18 mouse cellular contexts compared by ENCODE assay signal in the genomic region with DNA sequence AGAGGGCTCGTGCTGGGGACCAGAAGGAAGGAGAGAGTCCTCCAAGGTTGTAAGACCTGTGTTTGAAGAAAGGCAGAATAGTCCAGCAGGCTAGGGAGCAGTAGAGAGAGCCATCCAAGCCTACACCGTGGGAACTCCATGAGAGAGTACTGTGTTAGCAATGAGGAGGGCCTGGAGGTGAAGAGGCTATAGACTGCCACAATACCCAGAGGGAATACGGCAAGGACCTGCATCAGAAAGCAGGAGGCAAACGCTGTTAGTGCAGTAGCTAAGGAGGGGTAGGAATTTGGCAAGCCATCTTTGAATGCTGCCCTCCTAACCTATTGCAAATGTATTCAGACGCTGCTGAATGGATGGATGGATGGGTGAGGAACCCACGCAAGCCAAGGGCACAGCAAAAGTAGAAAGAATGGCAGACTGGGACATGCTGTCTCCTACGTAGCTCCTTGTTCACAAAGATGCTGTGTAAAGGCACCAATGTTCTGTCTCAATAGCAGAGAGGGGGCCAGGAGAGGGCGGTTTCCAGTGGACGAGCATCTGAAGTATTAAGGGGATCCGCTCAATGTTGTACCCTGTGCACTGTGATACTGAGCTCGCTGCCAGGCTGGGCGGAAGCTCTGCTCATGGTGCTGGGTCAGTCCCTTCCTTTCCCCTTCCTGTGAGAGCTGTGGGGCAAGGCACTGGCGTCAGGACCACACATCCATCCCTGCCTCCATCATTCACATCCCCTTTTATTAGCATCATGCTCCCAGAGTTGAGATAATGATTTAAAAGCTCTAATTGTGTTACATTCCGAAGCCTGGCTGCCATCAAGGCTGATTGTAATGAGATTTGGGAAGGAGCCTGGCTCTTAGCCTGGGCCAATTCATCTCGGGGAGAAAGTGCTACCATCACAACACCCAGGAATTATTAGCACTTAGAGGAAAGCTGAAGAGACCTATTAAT. TPM values are rescaled to one million over a fixed set of nuclear protein-coding genes. Genes with fewer than 3 reads are reported as not detected.
A peak's percentile ranks its signal among the peaks of the same experiment; 100 is the strongest.
DNase-seq lines count a peak whose midpoint lies in the region; ATAC-seq lines count a peak whose summit lies in the region.
"Had no signal": no experiment of that assay in that cellular context is flagged by ENCODE, and none has a peak within 500 bp of the region (broad histone marks: within the 10 kb centered on the region; RNA-seq: fewer than 3 reads in every experiment).

No protein-coding gene starts in this region.

- H3K9ac ChIP-seq in forebrain, embryonic 14.5 days (ENCODE audit: low read length), result no peak overlapping the region; the same call in 1 of the 2 replicates
- H3K9ac ChIP-seq in hindbrain, embryonic 15.5 days, result no peak overlapping the region
- H3K9ac ChIP-seq in neural tube, embryonic 13.5 days, result no peak overlapping the region
- H3K9ac ChIP-seq: embryonic facial prominence, embryonic 13.5 days; intestine, embryonic 15.5 days; liver, embryonic 12.5 days; lung, embryonic 15.5 days had no signal

- 0 out of 2 replicates have a peak, but pooled peaks cover 2% of the 10 kb centered on the region for H3K36me3 ChIP-seq in forebrain, embryonic 14.5 days (ENCODE audit: control insufficient read depth, insufficient read depth, low read length)
- no peaks in the 10 kb centered on the region for H3K36me3 ChIP-seq in hindbrain, embryonic 15.5 days
- H3K36me3 ChIP-seq in neural tube, embryonic 13.5 days, result no peaks in the 10 kb centered on the region
- H3K36me3 ChIP-seq: embryonic facial prominence, embryonic 13.5 days; intestine, embryonic 15.5 days; limb, embryonic 10.5 days; liver, embryonic 12.5 days; lung, embryonic 15.5 days had no signal

- no peak overlapping the region for H3K4me3 ChIP-seq in forebrain, embryonic 14.5 days (ENCODE audit: low read depth, low read length)
- H3K4me3 ChIP-seq in hindbrain, embryonic 15.5 days, result no peak overlapping the region
- H3K4me3 ChIP-seq in neural tube, embryonic 13.5 days, result no peak overlapping the region
- H3K4me3 ChIP-seq: embryonic facial prominence, embryonic 13.5 days; intestine, embryonic 15.5 days; limb, embryonic 10.5 days; liver, embryonic 12.5 days; lung, embryonic 15.5 days had no signal

- intact Hi-C loops in left cerebral cortex, postnatal 25 days (cut with DNase I), result no loop called here

- no peaks in the 10 kb centered on the region for H3K9me3 ChIP-seq in forebrain, embryonic 14.5 days (replicated peaks; ENCODE audit: control insufficient read depth, low read length)
- H3K9me3 ChIP-seq in hindbrain, embryonic 15.5 days, result no peaks in the 10 kb centered on the region
- H3K9me3 ChIP-seq in neural tube, embryonic 13.5 days, result no peaks in the 10 kb centered on the region
- H3K9me3 ChIP-seq: embryonic facial prominence, embryonic 13.5 days; intestine, embryonic 15.5 days; limb, embryonic 10.5 days; liver, embryonic 12.5 days; lung, embryonic 15.5 days had no signal

- 0 out of 2 replicates have a peak overlapping the region, but pooled peaks have one; percentile 9 for H3K4me2 ChIP-seq in forebrain, embryonic 14.5 days (ENCODE audit: low read length)
- no peak overlapping the region for H3K4me2 ChIP-seq in hindbrain, embryonic 15.5 days
- H3K4me2 ChIP-seq in neural tube, embryonic 13.5 days, result no peak overlapping the region
- H3K4me2 ChIP-seq: embryonic facial prominence, embryonic 13.5 days; intestine, embryonic 15.5 days; liver, embryonic 12.5 days; lung, embryonic 15.5 days had no signal

- peaks cover 28% of the 10 kb centered on the region for H3K4me1 ChIP-seq in forebrain, embryonic 14.5 days (ENCODE audit: control insufficient read depth, insufficient read depth, low read length)
- H3K4me1 ChIP-seq in hindbrain, embryonic 15.5 days (replicated peaks), result peaks cover 22% of the 10 kb centered on the region
- H3K4me1 ChIP-seq in neural tube, embryonic 13.5 days (replicated peaks), result peaks cover 30% of the 10 kb centered on the region
- H3K4me1 ChIP-seq: embryonic facial prominence, embryonic 13.5 days; intestine, embryonic 15.5 days; limb, embryonic 10.5 days; lung, embryonic 15.5 days had no signal

- no peaks in the 10 kb centered on the region for H3K27me3 ChIP-seq in forebrain, embryonic 14.5 days (replicated peaks; ENCODE audit: control insufficient read depth, insufficient read depth, low read length)
- H3K27me3 ChIP-seq in hindbrain, embryonic 15.5 days, result no peaks in the 10 kb centered on the region
- no peaks in the 10 kb centered on the region for H3K27me3 ChIP-seq in neural tube, embryonic 13.5 days
- H3K27me3 ChIP-seq: embryonic facial prominence, embryonic 13.5 days; intestine, embryonic 15.5 days; lung, embryonic 15.5 days had no signal

- ATAC-seq in forebrain, embryonic 14.5 days, result peak; percentile 88
- peak; percentile 77 for ATAC-seq in hindbrain, embryonic 15.5 days (ENCODE audit: low FRiP score, low read depth)
- peak; percentile 81 for ATAC-seq in neural tube, embryonic 13.5 days (ENCODE audit: low read depth)
- ATAC-seq: intestine, embryonic 15.5 days; liver, embryonic 12.5 days had no signal

- peak overlapping the region; percentile 84 for H3K27ac ChIP-seq in forebrain, embryonic 14.5 days (ENCODE audit: low read depth, low read length)
- peak overlapping the region; percentile 39 for H3K27ac ChIP-seq in hindbrain, embryonic 15.5 days (replicated peaks)
- H3K27ac ChIP-seq in neural tube, embryonic 13.5 days (replicated peaks), result peak overlapping the region; percentile 80
- H3K27ac ChIP-seq: embryonic facial prominence, embryonic 13.5 days; intestine, embryonic 15.5 days; kidney, postnatal 0 days; limb, embryonic 10.5 days; liver, embryonic 12.5 days; lung, embryonic 15.5 days had no signal

- 32% methylated on average over 15 of the region's 15 CpGs for WGBS in forebrain, embryonic 14.5 days
- 52% methylated on average over 15 of the region's 15 CpGs for whole genome bisulfite sequencing in hindbrain, embryonic 15.5 days
- 64% methylated on average over 15 of the region's 15 CpGs for WGBS in neural tube, embryonic 13.5 days

- DNase-seq in layer of hippocampus, postnatal 10 days (ENCODE audit: low spot score in 2 of 2), result peak; percentile 28 to 39
- no peak for DNase-seq in layer of hippocampus, adult 11-12 months (ENCODE audit: low spot score)
- DNase-seq in forebrain, embryonic 14.5 days (ENCODE audit: low spot score), result peak; percentile 87
- no peak for DNase-seq in natural killer cell, adult 2 months (ENCODE audit: low spot score in 2 of 2)
- no peak for DNase-seq in left cerebral cortex, postnatal 25 days (ENCODE audit: low spot score in 2 of 2)
- DNase-seq in lung, postnatal 14 days, result no peak
- DNase-seq: cerebellum, adult 2 months; gastrocnemius, postnatal 14 days; heart, postnatal 10 days had no signal

RNA-seq across cellular contexts. Expression of a gene that starts 26.7 kb away (rescaled TPM):
- total RNA-seq in layer of hippocampus, postnatal 10 days (2021), result 10 to 100 TPM; 11.4 to 13.6 TPM
- 5.4 and 7.0 TPM in 2 replicates for polyA plus RNA-seq in forebrain, embryonic 14.5 days (2014; fragmentation: Nextera tagmentation; extraction: Ambion mirVana)
- 4.1 and 4.7 TPM in 2 replicates for polyA plus RNA-seq in hindbrain, embryonic 15.5 days (2015; fragmentation: Nextera tagmentation; extraction: Ambion mirVana)
- polyA plus RNA-seq in neural tube, embryonic 13.5 days (2015; fragmentation: Nextera tagmentation; extraction: Ambion mirVana), result 6.0 and 6.9 TPM in 2 replicates
- total RNA-seq in left cerebral cortex, postnatal 25 days (2021), result 1 to 10 TPM; 7.4 to 9.6 TPM
- total RNA-seq: megakaryocyte-erythroid progenitor cell, adult 5-6 weeks had no signal
- polyA plus RNA-seq: limb, embryonic 10.5 days; lung, embryonic 15.5 days had no signal

Comparison
In these comparisons a context has a peak if more than half of its experiments do, and no peak if none do; other contexts are left out.
1. DNase-seq: peak in layer of hippocampus, postnatal 10 days (2 of 2) and forebrain, embryonic 14.5 days (single experiment); none in layer of hippocampus, adult 11-12 months (single experiment), natural killer cell, adult 2 months (0 of 2), left cerebral cortex, postnatal 25 days (0 of 2) and lung, postnatal 14 days (single experiment).
2. Peak in every context shown above with its lines, with median percentiles within 50 percentile points of each other: ATAC-seq and H3K27ac ChIP-seq.